7 mouse cellular contexts compared by ENCODE assay signal in genomic region chr5:69704261-69705167, GRCm38 (mm10).
DNase-seq lines count a peak whose midpoint lies in the region; ATAC-seq lines count a peak whose summit lies in the region.

No protein-coding gene starts in this region.

- H3K9ac ChIP-seq in hindbrain, embryonic 11.5 days (ENCODE audit: low read depth, low read length): no peak overlapping the region
- H3K9ac ChIP-seq in midbrain, embryonic 16.5 days (ENCODE audit: low read depth, low read length): no peak overlapping the region

- H3K4me2 ChIP-seq in hindbrain, embryonic 11.5 days (replicated peaks; ENCODE audit: low read depth, low read length): no peak overlapping the region
- H3K4me2 ChIP-seq in midbrain, embryonic 16.5 days (ENCODE audit: low read length): no peak overlapping the region

- no peaks in the 10 kb centered on the region for H3K4me1 ChIP-seq in hindbrain, embryonic 11.5 days (replicated peaks; ENCODE audit: control insufficient read depth, insufficient read depth, low read length)
- H3K4me1 ChIP-seq in midbrain, embryonic 16.5 days (ENCODE audit: control insufficient read depth, insufficient read depth, low read length): no peaks in the 10 kb centered on the region; the same call in 1 of the 2 replicates
- no peaks in the 10 kb centered on the region for H3K4me1 ChIP-seq in heart, embryonic 10.5 days

- H3K4me3 ChIP-seq in hindbrain, embryonic 11.5 days (ENCODE audit: low read depth, low read length): no peak overlapping the region
- no peak overlapping the region for H3K4me3 ChIP-seq in midbrain, embryonic 16.5 days (ENCODE audit: low read depth, low read length)
- no peak overlapping the region for H3K4me3 ChIP-seq in heart, embryonic 10.5 days

- H3K36me3 ChIP-seq in hindbrain, embryonic 11.5 days (ENCODE audit: control insufficient read depth, insufficient read depth, low read length): no peaks in the 10 kb centered on the region
- H3K36me3 ChIP-seq in midbrain, embryonic 16.5 days (ENCODE audit: control insufficient read depth, insufficient read depth, low read length): no peaks in the 10 kb centered on the region
- no peaks in the 10 kb centered on the region for H3K36me3 ChIP-seq in heart, embryonic 10.5 days

- ATAC-seq in hindbrain, embryonic 11.5 days (ENCODE audit: low FRiP score): peak; percentile 65
- peak; percentile 86 for ATAC-seq in midbrain, embryonic 16.5 days

- H3K9me3 ChIP-seq in hindbrain, embryonic 11.5 days (ENCODE audit: control insufficient read depth, low read length): no peaks in the 10 kb centered on the region
- no peaks in the 10 kb centered on the region for H3K9me3 ChIP-seq in midbrain, embryonic 16.5 days (replicated peaks; ENCODE audit: control insufficient read depth, low read length, poor library complexity, severe bottlenecking)
- H3K9me3 ChIP-seq in heart, embryonic 10.5 days: no peaks in the 10 kb centered on the region

- H3K27me3 ChIP-seq in hindbrain, embryonic 11.5 days (ENCODE audit: control insufficient read depth, insufficient read depth, low read length): no peaks in the 10 kb centered on the region
- no peaks in the 10 kb centered on the region for H3K27me3 ChIP-seq in midbrain, embryonic 16.5 days (ENCODE audit: control insufficient read depth, insufficient read depth, low read depth, low read length)
- no peaks in the 10 kb centered on the region for H3K27me3 ChIP-seq in heart, embryonic 10.5 days (ENCODE audit: insufficient read depth, poor library complexity, severe bottlenecking)

- 68% methylated on average over 2 of the region's 2 CpGs for WGBS in hindbrain, embryonic 11.5 days
- WGBS in midbrain, embryonic 16.5 days: 46% methylated on average over 2 of the region's 2 CpGs
- WGBS in heart, embryonic 10.5 days: 59% methylated on average over 2 of the region's 2 CpGs

- H3K27ac ChIP-seq in hindbrain, embryonic 11.5 days (ENCODE audit: low read depth, low read length): no peak overlapping the region
- H3K27ac ChIP-seq in midbrain, embryonic 16.5 days (ENCODE audit: low read length): no peak overlapping the region
- H3K27ac ChIP-seq in heart, embryonic 10.5 days: no peak overlapping the region

- DNase-seq in left cerebral cortex, adult 11 months (ENCODE audit: low spot score): peak; percentile 21
- no peak for DNase-seq in left cerebral cortex, adult 8-10 months (ENCODE audit: low spot score in 2 of 2)
- peak; percentile 85 for DNase-seq in brain, adult 2 months (ENCODE audit: low read depth, low spot score)
- peak; percentile 60 for DNase-seq in hindbrain, embryonic 11.5 days (ENCODE audit: low spot score)
- DNase-seq in ovary, postnatal 10 days (ENCODE audit: low spot score): no peak
- DNase-seq in heart, embryonic 10.5 days (ENCODE audit: low spot score): no peak

Comparison
In these comparisons a context has a peak if more than half of its experiments do, and no peak if none do; other contexts are left out.
1. DNase-seq: peak in left cerebral cortex, adult 11 months (single experiment), brain, adult 2 months (single experiment) and hindbrain, embryonic 11.5 days (single experiment); none in left cerebral cortex, adult 8-10 months (0 of 2), ovary, postnatal 10 days (single experiment) and heart, embryonic 10.5 days (single experiment).